Mouse (Mus musculus): ENCODE measurements around the gene Zfp746.

DNA sequence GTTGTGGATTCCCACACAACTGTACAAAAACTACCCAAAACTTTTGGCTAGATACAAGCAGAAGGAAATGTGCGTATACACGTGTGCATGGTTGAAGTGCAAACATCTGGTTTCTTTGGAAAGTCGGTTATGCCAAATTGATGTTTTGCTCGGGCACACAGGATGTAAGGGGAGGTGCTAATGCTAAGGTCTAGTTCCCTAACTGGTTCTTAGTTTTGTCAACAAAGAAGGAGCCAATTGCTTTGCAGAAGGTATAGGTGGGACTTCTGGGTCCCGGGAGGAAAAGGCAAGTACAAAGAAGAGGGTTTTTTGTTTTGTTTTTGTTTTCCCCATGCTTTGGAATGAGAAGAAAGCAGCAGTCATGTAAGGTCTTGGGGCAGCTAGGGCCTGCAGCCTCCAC lies 13.1 kb downstream of the Zfp746 start:
- no peak for TF ChIP-seq CTCF (IDR thresholded peaks at IDR 0.05; ENCODE audit: low read depth, low read length)
- TF ChIP-seq POLR2A (IDR thresholded peaks at IDR 0.05; ENCODE audit: extremely low read depth, insufficient read depth, low read length) = no peak
